Mouse (Mus musculus): ENCODE results near the gene Wbp1. TPM values are rescaled to one million over a fixed set of nuclear protein-coding genes. Genes with fewer than 3 reads are reported as not detected.

Gene Wbp1
- polyA plus RNA-seq, 1 experiment = 85.6 TPM

GRCm38 (mm10) chr6:83116373-83117164 lies 4.8 kb downstream of the Wbp1 start:
- no peak for DNase-seq (ENCODE audit: low spot score)

DNA sequence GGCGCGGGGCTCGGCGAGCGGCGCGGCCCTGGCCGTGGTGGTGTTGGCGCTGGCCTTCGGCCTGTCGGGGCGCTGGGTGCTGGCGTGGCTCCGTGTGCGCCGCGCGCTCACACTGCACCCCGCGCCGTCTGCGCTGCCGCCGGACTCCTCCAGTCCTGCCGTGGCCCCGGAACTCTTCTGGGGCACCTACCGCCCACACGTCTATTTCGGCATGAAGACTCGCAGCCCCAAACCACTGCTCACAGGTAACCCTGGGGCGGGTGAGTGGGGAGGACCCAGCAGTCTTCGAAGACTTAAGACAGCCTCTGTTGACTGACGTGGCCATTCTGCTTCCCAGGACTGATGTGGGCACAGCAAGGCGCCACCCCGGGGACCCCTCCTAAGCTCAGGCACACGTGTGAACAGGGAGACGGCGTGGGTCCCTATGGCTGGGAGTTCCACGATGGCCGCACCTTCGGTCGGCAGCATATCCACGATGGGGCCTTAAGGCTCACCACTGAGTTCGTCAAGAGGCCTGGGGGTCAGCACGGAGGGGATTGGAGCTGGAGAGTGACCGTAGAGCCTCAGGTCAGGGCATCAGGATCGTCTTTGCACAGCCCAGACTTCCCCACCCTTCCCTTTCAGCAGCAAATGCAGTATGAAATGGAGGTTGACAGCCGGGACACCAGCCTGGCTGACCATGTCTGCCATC lies 5.5 kb downstream of the Wbp1 start:
- no peak for DNase-seq (ENCODE audit: low spot score)

- DNase-seq (ENCODE audit: low spot score) = peak; percentile 95
These were observed 6.2 kb downstream of the Wbp1 start, which contains the start of gene Mogs for GRCm38 (mm10) chr6:83115011-83115671. Gene Mogs (plus strand): TSS chr6:83115496.

DNA sequence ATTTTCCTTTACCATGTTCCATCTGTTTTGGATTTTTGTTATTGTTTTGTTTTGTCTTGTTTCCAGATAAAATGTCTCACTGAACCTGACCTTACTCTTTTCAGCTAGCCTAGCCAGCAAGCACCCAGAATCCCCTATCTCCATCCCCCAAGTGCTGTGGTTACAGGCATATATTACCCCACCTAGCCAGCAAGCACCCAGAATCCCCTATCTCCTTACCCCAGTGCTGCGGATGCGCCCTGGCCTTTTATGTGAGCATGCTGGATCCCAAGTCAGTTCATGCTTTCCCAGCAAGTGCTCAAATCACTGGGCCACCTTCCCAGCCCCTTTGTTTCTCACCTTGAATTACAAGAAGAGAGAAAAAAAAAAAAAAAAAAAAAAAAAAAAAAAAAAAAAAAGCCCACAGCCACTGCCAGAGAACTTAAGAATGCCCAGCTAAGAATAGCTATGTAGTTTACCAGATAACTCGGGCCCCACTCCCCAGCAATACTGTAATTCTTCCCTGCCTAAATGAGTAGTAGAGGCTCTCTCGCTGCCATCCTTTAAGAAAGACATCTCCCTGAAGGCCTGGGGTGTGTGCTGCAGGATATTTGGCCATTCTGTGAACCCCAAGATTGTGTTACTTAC lies 9.7 kb downstream of the Wbp1 start:
- DNase-seq (ENCODE audit: low spot score) = no peak

- peak; percentile 80 for DNase-seq (ENCODE audit: low spot score)
These were observed 12.3 kb downstream of the Wbp1 start, which contains the start of gene Mrpl53 for GRCm38 (mm10) chr6:83108762-83109668. Gene Mrpl53 (plus strand): TSS chr6:83109040.

- no peak for DNase-seq (ENCODE audit: low spot score)
These were observed 13.6 kb downstream of the Wbp1 start for GRCm38 (mm10) chr6:83107566-83108400.

GRCm38 (mm10) chr6:83104158-83104557 lies 17.2 kb downstream of the Wbp1 start:
- DNase-seq (ENCODE audit: low spot score) = no peak

DNA sequence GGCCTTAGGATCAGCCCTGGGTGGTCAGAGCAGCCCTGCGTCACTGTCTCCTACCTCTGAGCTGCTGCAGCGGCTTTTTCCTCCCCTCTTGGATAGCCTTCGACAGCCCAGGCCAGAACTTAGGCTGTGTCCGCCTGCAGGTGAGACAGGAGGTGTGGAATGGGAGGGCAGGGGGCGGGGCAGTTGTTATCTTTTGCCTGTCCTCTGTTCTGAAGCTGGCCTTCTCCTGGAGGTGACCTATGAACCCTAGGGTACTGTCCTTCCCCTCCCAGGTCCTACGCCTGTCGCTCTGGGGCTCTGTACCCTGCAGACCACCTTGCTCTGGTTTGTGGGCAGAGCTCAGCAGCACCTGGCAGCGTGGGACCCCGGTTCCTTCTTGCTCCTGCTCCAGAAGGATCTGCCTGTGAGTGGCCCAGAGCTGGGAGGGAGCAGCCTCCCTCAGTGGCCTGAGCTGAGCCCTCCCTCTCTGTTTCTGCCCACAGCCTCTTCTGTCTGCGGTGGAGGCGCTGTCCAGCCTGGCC lies 18.2 kb downstream of the Wbp1 start:
- DNase-seq (ENCODE audit: low spot score) = no peak

DNA sequence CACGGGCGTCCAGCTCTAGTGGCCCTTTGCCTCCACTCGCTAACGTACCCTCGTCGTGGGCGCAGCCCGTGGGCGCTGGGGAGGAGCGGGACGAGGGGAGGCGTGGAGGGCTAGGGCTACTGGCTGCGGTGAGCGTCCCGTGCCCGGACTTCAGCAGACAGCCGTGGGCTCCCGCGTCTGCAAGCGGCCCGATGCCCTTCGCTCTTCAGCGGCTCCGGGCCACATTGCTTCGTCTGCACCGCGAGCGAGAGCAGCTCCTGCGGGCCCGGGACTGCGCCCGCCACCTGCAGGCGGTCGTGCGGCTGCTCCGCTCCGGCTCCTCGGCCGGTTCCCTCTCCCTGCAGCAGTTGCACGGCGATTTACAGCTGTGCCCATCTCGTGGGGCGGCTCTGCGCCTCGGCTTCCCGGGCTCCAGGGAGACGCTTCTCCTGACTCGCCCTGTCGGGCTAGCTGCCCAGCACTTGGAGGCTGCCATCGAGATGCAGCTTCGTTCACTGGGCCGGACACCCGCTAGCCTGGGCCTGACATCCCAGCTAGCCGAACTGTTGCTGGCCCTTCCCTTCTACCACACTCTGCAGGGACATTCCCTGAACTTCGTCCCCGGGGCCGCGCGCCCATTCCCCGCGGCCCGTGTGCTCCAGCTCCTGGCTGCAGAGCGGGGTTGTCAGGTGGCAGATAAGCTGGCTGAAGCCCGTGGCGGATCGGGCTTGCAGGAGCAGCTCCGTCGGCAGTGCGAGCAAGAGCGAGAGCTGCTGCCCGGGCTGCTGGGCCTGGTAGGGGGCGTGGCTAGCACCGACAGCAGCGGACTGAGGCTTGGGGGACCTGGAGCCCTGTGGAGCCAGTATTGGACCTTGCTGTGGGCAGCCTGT lies 19.4 kb downstream of the Wbp1 start:
- DNase-seq (ENCODE audit: low spot score) = no peak

DNA sequence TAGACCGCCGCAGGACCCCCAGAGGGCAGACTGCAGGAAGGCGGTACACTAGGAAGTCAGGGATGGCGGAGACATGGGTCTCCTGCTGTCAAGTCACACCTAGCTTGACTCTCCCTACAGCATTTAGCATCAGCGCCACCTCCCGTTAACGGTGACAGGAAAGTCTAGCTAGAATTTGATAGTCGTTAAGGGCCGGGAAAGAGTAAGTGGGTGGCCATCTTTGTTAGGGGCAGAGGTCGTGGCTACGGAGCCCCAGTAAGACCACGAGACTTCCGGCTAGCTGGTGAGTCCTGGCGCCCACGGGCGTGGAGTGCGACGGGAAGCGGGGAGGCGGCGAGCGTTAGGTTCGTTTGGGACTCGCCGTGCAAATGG lies 20.1 kb downstream of the Wbp1 start, which contains the start of the genes Ccdc142 and Gm42688:
Gene Ccdc142 (plus strand): TSS at position 286 of the 372 bp plus-strand sequence.
Gene Gm42688 (plus strand): TSS at position 302 of the 372 bp plus-strand sequence.
- peak; percentile 67 for DNase-seq (ENCODE audit: low spot score)

GRCm38 (mm10) chr6:83098411-83098810 lies 22.9 kb downstream of the Wbp1 start:
- no peak for DNase-seq (ENCODE audit: low spot score)

DNA sequence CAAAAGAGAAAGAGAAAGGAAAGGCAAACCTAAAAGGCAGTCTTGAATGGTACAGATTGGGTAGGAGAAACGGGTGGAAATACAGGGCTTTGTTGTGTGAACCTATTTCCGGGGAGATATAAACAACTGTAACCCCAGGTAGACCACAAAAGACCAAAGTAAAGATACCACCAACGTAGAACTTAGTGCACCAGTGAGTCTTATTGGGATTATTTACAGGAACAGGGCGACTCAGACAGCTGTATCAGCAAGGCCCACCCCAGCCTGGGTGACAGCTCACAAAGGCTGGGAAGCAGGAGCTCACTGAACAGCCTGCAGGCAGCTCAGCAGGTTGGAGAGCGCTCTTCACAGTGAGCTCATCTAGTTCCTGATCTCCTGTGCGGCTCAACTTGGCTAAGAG lies 25.4 kb downstream of the Wbp1 start:
- no peak for DNase-seq (ENCODE audit: low spot score)

DNA sequence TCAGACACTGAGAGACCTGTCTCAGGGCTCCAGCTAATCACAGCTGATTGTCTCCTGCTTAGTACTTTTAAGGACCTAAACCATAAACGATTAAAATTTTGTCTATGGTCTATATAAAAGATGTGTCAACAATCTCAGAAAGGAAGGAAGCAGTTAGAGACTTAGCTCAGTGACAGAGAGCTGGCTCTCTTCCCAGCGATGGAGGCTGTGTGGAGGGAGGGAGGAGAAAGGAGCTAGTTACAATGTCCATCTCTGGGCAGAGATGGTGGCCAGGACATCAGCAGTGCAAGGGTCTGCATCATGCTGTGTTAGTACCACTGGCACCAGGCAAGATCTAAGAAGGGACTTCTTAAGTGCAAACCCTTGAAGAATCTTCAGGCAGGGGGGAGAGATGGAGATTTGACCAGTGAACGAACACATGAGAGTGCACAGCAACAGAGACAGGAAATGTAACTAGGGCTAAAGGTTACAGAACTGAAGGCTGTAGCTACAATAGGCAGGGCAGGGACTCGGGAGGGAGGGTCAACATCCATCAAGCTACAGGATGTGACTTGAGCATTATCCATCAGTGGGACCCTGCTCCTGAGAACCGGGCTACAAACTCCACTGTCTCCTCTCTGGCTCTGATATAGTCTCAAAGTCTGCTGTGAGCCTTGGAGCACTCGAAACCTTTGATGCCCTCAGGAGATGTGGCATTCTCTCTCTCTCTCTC lies 28.8 kb downstream of the Wbp1 start:
- no peak for DNase-seq (ENCODE audit: low spot score)

GRCm38 (mm10) chr6:83087926-83088260 lies 33.5 kb downstream of the Wbp1 start:
- no peak for DNase-seq (ENCODE audit: low spot score)

DNA sequence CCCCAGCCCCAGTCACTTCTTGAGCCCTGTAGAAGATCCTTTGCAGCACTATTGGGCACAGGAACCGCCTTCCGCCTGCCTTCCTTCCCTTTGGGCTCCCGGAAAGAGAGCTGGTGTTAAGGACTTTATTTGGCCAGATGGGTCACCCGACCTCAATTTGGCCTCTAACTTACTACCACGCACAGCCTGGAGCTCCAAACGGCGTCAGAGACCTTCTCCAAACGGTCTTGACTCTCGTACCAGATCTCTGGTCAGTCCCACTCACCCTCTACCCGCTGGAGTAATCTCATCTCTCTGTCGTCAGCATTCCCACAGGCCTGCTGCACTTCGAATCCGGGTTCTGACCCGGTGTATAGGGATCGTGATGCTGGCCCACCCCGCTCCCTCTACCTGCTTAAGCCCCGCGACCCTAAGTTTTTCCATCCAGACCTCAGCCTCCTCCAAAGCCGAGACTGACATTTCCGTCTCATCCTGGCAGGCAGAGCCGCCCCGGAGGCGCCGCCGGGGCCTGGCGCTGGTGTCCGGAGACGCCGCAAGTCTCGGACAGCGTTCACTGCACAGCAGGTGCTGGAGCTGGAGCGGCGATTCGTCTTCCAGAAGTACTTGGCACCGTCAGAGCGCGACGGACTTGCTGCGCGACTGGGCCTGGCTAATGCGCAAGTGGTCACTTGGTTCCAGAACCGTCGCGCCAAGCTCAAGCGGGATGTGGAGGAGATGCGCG lies 34.0 kb downstream of the Wbp1 start:
- no peak for DNase-seq (ENCODE audit: low spot score)

DNA sequence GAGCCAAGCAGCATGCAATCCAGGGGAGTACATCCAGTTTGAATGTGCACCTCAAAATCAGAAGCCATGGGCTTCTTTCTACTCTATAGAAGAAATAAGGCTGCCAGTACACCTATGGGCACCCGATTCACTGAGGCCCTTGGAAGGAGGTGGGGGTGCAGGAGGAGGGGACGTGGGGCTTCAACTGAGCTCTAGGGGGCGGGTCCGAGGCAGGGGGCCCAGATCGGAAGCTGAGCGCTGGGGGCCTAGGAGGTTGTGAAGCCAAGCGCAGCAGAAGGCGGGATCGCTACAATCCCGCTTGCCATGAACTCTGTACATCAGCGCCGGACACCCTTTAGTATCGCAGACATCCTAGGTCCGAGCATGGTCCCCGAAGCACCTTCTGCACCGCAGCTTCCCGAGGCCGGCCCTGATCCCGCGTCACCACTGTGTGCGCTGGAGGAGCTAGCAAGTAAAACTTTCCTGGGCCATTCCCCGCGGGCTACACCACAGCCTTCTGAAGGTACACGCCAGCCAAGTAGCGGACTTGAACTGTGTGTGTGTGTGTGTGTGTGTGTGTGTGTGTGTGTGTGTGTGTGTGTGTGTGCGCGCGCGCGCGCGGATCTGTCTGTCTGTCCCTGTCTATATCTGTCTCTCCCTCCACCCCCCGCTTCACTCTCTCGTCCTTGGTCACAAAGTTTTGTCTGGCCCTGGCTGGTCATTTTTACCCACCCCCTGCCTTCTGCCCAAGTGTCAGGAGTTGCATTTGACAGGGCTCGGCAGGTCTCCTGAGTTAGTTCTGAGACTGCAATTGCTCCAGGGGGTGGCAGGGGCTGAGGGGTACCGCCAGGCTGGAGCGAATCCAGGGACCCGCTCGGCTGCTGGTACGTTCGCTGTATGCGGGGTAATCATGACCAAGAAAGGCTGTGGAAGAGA lies 35.0 kb downstream of the Wbp1 start, which contains the start of gene Lbx2:
Gene Lbx2 (plus strand): TSS at position 247 of the 915 bp plus-strand sequence.
- DNase-seq (ENCODE audit: low spot score) = no peak

All from urinary bladder, adult 2 months (tissue).